Mouse (Mus musculus) myocyte (in vitro differentiated cells): ENCODE data around the gene Them5.

Experiments used
- CEBPB ChIP-seq: IDR thresholded peaks from 2 replicates; pipeline ENCODE4 v1.6.1; 2011; ENCODE audit warnings: mild to moderate bottlenecking, moderate library complexity; ENCODE audit not compliant: poor library complexity, insufficient read depth, severe bottlenecking
- E2F4 ChIP-seq: IDR thresholded peaks from one replicate; pipeline ENCODE4 v1.6.1; 2011; ENCODE audit warnings: mild to moderate bottlenecking, control low read depth, moderate library complexity; ENCODE audit not compliant: insufficient read depth
- MAX ChIP-seq: IDR thresholded peaks from one replicate; pipeline ENCODE4 v1.6.1; 2011; ENCODE audit warnings: low read depth, mild to moderate bottlenecking, control low read depth
- POLR2A ChIP-seq: IDR thresholded peaks from one replicate; pipeline ENCODE4 v1.6.1; 2011; ENCODE audit warnings: low read depth, mild to moderate bottlenecking, control low read depth, moderate library complexity; ENCODE audit not compliant: insufficient read length
- USF1 ChIP-seq: IDR thresholded peaks from one replicate; pipeline ENCODE4 v1.6.1; 2011; ENCODE audit warnings: low read depth, mild to moderate bottlenecking, control low read depth, moderate library complexity

- TF ChIP-seq CEBPB (no peak), MAX (no peak), POLR2A (no peak), E2F4 (no peak), USF1 (no peak)
These were observed 25.6 kb downstream of the Them5 start for GRCm38 (mm10) chr3:94367511-94367910.
